Mouse (Mus musculus) liver, embryonic 16.5 days (tissue): ENCODE data around the gene Maneal. TPM values are rescaled to one million over a fixed set of nuclear protein-coding genes. Genes with fewer than 3 reads are reported as not detected.

Experiments
- ATAC-seq: fragments of 200-750 bp; cut with Nextera tagmentation; 2 replicates; pipeline ENCODE4 v1.8.0; 2017; ENCODE audit warnings: low read depth, mild to moderate bottlenecking, moderate number of reproducible peaks, moderate library complexity
- H3K27ac ChIP-seq: fragments of 300-500 bp; sonication (generic); 2 replicates; pipeline ENCODE4 v1.5.1; 2014; ENCODE audit warnings: mild to moderate bottlenecking, low read length
- H3K27me3 ChIP-seq: fragments of 300-500 bp; sonication (generic); 2 replicates; pipeline ENCODE4 v1.6.1; 2014; ENCODE audit warnings: low read depth, low read length, mixed read lengths; ENCODE audit not compliant: control insufficient read depth, insufficient read depth
- H3K36me3 ChIP-seq: fragments of 300-500 bp; sonication (generic); 2 replicates; pipeline ENCODE4 v1.6.1; 2014; ENCODE audit warnings: mild to moderate bottlenecking; ENCODE audit not compliant: control insufficient read depth, insufficient read depth
- H3K4me1 ChIP-seq: fragments of 300-500 bp; sonication (generic); 2 replicates; pipeline ENCODE4 v1.6.1; 2014; ENCODE audit warnings: low read depth, low read length, mixed read lengths; ENCODE audit not compliant: control insufficient read depth
- H3K4me2 ChIP-seq: fragments of 300-500 bp; sonication (generic); 2 replicates; pipeline ENCODE4 v1.6.1; 2014; ENCODE audit warnings: low read depth, low read length, mixed read lengths
- H3K4me3 ChIP-seq: fragments of 300-500 bp; sonication (generic); 2 replicates; pipeline ENCODE4 v1.5.1; 2014; ENCODE audit warnings: low read depth, mild to moderate bottlenecking, low read length
- H3K9ac ChIP-seq: fragments of 300-500 bp; sonication (generic); 2 replicates; pipeline ENCODE4 v1.6.1; 2014; ENCODE audit warnings: low read depth, low read length
- H3K9me3 ChIP-seq: fragments of 300-500 bp; sonication (generic); replicated peaks from 2 replicates; pipeline ENCODE4 v1.6.1; 2016; ENCODE audit warnings: low read length; ENCODE audit not compliant: control insufficient read depth
- WGBS: fragments of 180-500 bp; shearing (Covaris S2); extraction: QIAGEN DNeasy Blood & Tissue Kit; methylation state at CpG from one replicate; pipeline ENCODE4 v1.1.7; 2014; ENCODE audit not compliant: insufficient replicate concordance; 5-methylcytosine and 5-hydroxymethylcytosine counted together
- polyA plus RNA-seq: library from polyadenylated mRNA; unstranded; fragments of >200 nt; fragmentation: Nextera tagmentation; extraction: Ambion mirVana; gene quantifications from 2 replicates; pipeline ENCODE4 v1.2.1, GENCODE M21; 2015

The Maneal gene
- polyA plus RNA-seq, 1 experiment from 2014 or later = 0.02 TPM

GRCm38 (mm10) chr4:124889935-124890334, 28.0 kb upstream of the Maneal start:
- no peaks in the 10 kb centered on the region for H3K36me3 ChIP-seq
- no peak for ATAC-seq
- H3K27me3 ChIP-seq = peaks cover 33% of the 10 kb centered on the region
- H3K4me3 ChIP-seq = no peak overlapping the region
- 56% methylated on average over 2 of the region's 2 CpGs for WGBS
- no peaks in the 10 kb centered on the region for H3K9me3 ChIP-seq
- no peaks in the 10 kb centered on the region for H3K4me1 ChIP-seq
- no peak overlapping the region for H3K27ac ChIP-seq
- no peak overlapping the region for H3K9ac ChIP-seq
- H3K4me2 ChIP-seq = no peak overlapping the region

GRCm38 (mm10) chr4:124888702-124889101, 26.7 kb upstream of the Maneal start:
- H3K27me3 ChIP-seq = peaks cover 23% of the 10 kb centered on the region
- H3K9me3 ChIP-seq = no peaks in the 10 kb centered on the region
- H3K36me3 ChIP-seq = no peaks in the 10 kb centered on the region
- no peak for ATAC-seq
- no peak overlapping the region for H3K4me2 ChIP-seq
- WGBS = 48% methylated on average over 7 of the region's 7 CpGs
- H3K4me3 ChIP-seq = no peak overlapping the region
- H3K4me1 ChIP-seq = no peaks in the 10 kb centered on the region
- H3K27ac ChIP-seq = no peak overlapping the region
- H3K9ac ChIP-seq = no peak overlapping the region

- no peak for ATAC-seq
- Histone ChIP-seq H3K4me1 (no peaks in the 10 kb centered on the region), H3K27me3 (peaks cover 52% of the 10 kb centered on the region), H3K27ac (no peak overlapping the region), H3K9ac (no peak overlapping the region), H3K36me3 (no peaks in the 10 kb centered on the region), H3K4me3 (no peak overlapping the region), H3K4me2 (no peak overlapping the region), H3K9me3 (no peaks in the 10 kb centered on the region)
- WGBS = 3% methylated on average over 37 of the region's 37 CpGs
Observed at GRCm38 (mm10) chr4:124882151-124882729, 20.3 kb upstream of the Maneal start.

- ATAC-seq = no peak
- H3K27me3 ChIP-seq = peaks cover 52% of the 10 kb centered on the region
- no peaks in the 10 kb centered on the region for H3K4me1 ChIP-seq
- H3K9me3 ChIP-seq = no peaks in the 10 kb centered on the region
- H3K9ac ChIP-seq = no peak overlapping the region
- H3K4me3 ChIP-seq = no peak overlapping the region
- no peak overlapping the region for H3K4me2 ChIP-seq
- WGBS = 1% methylated on average over 37 of the region's 37 CpGs
- no peak overlapping the region for H3K27ac ChIP-seq
- no peaks in the 10 kb centered on the region for H3K36me3 ChIP-seq
Observed at GRCm38 (mm10) chr4:124881341-124881908, 19.5 kb upstream of the Maneal start.

- peaks cover 46% of the 10 kb centered on the region for H3K27me3 ChIP-seq
- 3% methylated on average over 11 of the region's 11 CpGs for WGBS
Observed at GRCm38 (mm10) chr4:124880599-124880998, 18.6 kb upstream of the Maneal start, which contains the start of gene Epha10. Gene Epha10 (plus strand): TSS chr4:124880899.

GRCm38 (mm10) chr4:124872719-124873118, 10.7 kb upstream of the Maneal start:
- H3K36me3 ChIP-seq = no peaks in the 10 kb centered on the region
- H3K9me3 ChIP-seq = peaks cover 3% of the 10 kb centered on the region; the same call in 1 of the 2 replicates
- no peak for ATAC-seq
- no peaks in the 10 kb centered on the region for H3K27me3 ChIP-seq
- no peak overlapping the region for H3K9ac ChIP-seq
- no peak overlapping the region for H3K4me3 ChIP-seq
- H3K27ac ChIP-seq = no peak overlapping the region
- no peaks in the 10 kb centered on the region for H3K4me1 ChIP-seq
- no peak overlapping the region for H3K4me2 ChIP-seq
- 80% methylated on average over 1 of the region's 1 CpGs for WGBS

More at GRCm38 (mm10) chr4:124880599-124880998, 18.6 kb upstream of the Maneal start, which contains the start of gene Epha10:
- H3K4me3 ChIP-seq = no peak within 1 kb of the TSS
- no peaks in the 10 kb centered on the region for H3K9me3 ChIP-seq
- no peak within 1 kb of the TSS for H3K4me2 ChIP-seq
- H3K4me1 ChIP-seq = no peaks in the 10 kb centered on the region
- ATAC-seq = no peak
- no peak within 1 kb of the TSS for H3K27ac ChIP-seq
- no peak within 1 kb of the TSS for H3K9ac ChIP-seq
- no peaks in the 10 kb centered on the region for H3K36me3 ChIP-seq

- H3K4me3 ChIP-seq = no peak overlapping the region
- peaks cover 34% of the 10 kb centered on the region for H3K27me3 ChIP-seq
- no peaks in the 10 kb centered on the region for H3K9me3 ChIP-seq
- no peak overlapping the region for H3K4me2 ChIP-seq
- WGBS = 4% methylated on average over 7 of the region's 7 CpGs
- ATAC-seq = no peak
- H3K9ac ChIP-seq = no peak overlapping the region
- H3K4me1 ChIP-seq = no peaks in the 10 kb centered on the region
- H3K27ac ChIP-seq = no peak overlapping the region
- H3K36me3 ChIP-seq = no peaks in the 10 kb centered on the region; the same call in 1 of the 2 replicates
Observed at GRCm38 (mm10) chr4:124860446-124860845, 1.5 kb downstream of the Maneal start.

GRCm38 (mm10) chr4:124858370-124858769, 3.6 kb downstream of the Maneal start:
- Histone ChIP-seq H3K9me3 (no peaks in the 10 kb centered on the region), H3K27me3 (peaks cover 29% of the 10 kb centered on the region), H3K4me1 (no peaks in the 10 kb centered on the region), H3K27ac (no peak overlapping the region), H3K9ac (no peak overlapping the region), H3K36me3 (peaks cover 8% of the 10 kb centered on the region), H3K4me2 (no peak overlapping the region), H3K4me3 (no peak overlapping the region)
- 67% methylated on average over 5 of the region's 5 CpGs for WGBS
- ATAC-seq = no peak

- no peak for ATAC-seq
- Histone ChIP-seq H3K27ac (no peak overlapping the region), H3K9me3 (no peaks in the 10 kb centered on the region), H3K4me3 (no peak overlapping the region), H3K4me2 (no peak overlapping the region), H3K36me3 (peaks cover 8% of the 10 kb centered on the region), H3K9ac (no peak overlapping the region), H3K4me1 (peaks cover 11% of the 10 kb centered on the region), H3K27me3 (peaks cover 9% of the 10 kb centered on the region)
- 77% methylated on average over 8 of the region's 8 CpGs for WGBS
Observed at GRCm38 (mm10) chr4:124856294-124856693, 5.7 kb downstream of the Maneal start.
